Mouse (Mus musculus) forebrain, embryonic 14.5 days (tissue): ENCODE measurements around the gene Capn15. TPM values are rescaled to one million over a fixed set of nuclear protein-coding genes. Genes with fewer than 3 reads are reported as not detected.

Experiments
- ATAC-seq: fragments of 200-750 bp; cut with Nextera tagmentation; 2 replicates; pipeline ENCODE4 v1.8.0; 2017; ENCODE audit warnings: mild to moderate bottlenecking, moderate library complexity
- DNase-seq: peaks from one replicate; pipeline ENCODE4 v3.0.0-alpha.2; 2015; ENCODE audit warnings: low spot score
- H3K27ac ChIP-seq: fragments of 300-500 bp; sonication (generic); 2 replicates; pipeline ENCODE4 v1.5.1; 2014; ENCODE audit warnings: low read depth, mild to moderate bottlenecking, control low read depth, low read length, moderate library complexity
- H3K27me3 ChIP-seq: fragments of 300-500 bp; sonication (generic); replicated peaks from 2 replicates; pipeline ENCODE4 v1.6.1; 2014; ENCODE audit warnings: low read length, control low read depth, mixed read lengths; ENCODE audit not compliant: control insufficient read depth, insufficient read depth
- H3K36me3 ChIP-seq: fragments of 300-500 bp; sonication (generic); 2 replicates; pipeline ENCODE4 v1.6.1; 2014; ENCODE audit warnings: low read length, control low read depth; ENCODE audit not compliant: control insufficient read depth, insufficient read depth
- H3K4me1 ChIP-seq: fragments of 300-500 bp; sonication (generic); 2 replicates; pipeline ENCODE4 v1.6.1; 2014; ENCODE audit warnings: antibody characterized with exemption, low read length, control low read depth; ENCODE audit not compliant: control insufficient read depth, insufficient read depth
- H3K4me2 ChIP-seq: fragments of 300-500 bp; sonication (generic); 2 replicates; pipeline ENCODE4 v1.6.1; 2014; ENCODE audit warnings: mild to moderate bottlenecking, control low read depth, low read length
- H3K4me3 ChIP-seq: fragments of 300-500 bp; sonication (generic); 2 replicates; pipeline ENCODE4 v1.5.1; 2014; ENCODE audit warnings: low read depth, low read length, control low read depth
- H3K9ac ChIP-seq: fragments of 300-500 bp; sonication (generic); 2 replicates; pipeline ENCODE4 v1.6.1; 2014; ENCODE audit warnings: mild to moderate bottlenecking, low read length, control low read depth, moderate library complexity
- H3K9me3 ChIP-seq: fragments of 300-500 bp; sonication (generic); replicated peaks from 2 replicates; pipeline ENCODE4 v1.6.1; 2016; ENCODE audit warnings: low read length, control low read depth, mixed read lengths; ENCODE audit not compliant: control insufficient read depth
- WGBS: fragments of 180-500 bp; shearing (Covaris S2); extraction: QIAGEN DNeasy Blood & Tissue Kit; methylation state at CpG from one replicate; pipeline ENCODE4 v1.1.7; 2014; 5-methylcytosine and 5-hydroxymethylcytosine counted together
- polyA plus RNA-seq: library from polyadenylated mRNA; unstranded; fragments of >200 nt; fragmentation: Nextera tagmentation; extraction: Ambion mirVana; gene quantifications from 2 replicates; pipeline ENCODE4 v1.2.1, GENCODE M21; 2014

Gene Capn15
- polyA plus RNA-seq, 1 experiment from 2014 or later: 17.0 TPM

DNA sequence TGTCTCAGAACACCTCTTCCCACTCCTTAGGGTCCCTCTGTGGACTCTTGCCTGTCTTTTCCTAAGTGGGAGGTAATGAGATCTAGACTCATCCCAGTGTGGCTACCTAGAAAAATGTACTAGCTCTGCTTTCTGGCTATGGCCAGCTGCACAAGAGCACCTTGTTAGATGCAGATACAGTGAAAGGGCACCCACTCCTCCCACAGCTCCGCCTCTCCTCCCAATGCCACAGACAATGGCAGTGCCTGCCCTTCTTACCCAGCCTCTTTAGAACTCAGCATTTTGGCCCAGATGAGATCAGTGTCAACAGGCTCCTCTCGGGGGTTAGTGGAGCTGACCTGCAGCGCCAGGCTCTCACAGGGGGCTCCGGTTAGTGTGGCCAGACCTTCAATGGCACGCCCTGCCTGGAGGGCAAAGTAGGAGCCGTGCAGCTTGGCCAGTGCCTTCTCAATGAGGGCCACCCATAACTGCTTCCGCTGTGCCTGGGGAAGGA is 23.1 kb downstream of the Capn15 start:
- WGBS: 94% methylated on average over 7 of the region's 7 CpGs
- Histone ChIP-seq H3K4me3 (no peak overlapping the region), H3K9me3 (no peaks in the 10 kb centered on the region), H3K27me3 (no peaks in the 10 kb centered on the region), H3K4me2 (no peak overlapping the region), H3K36me3 (peaks cover 50% of the 10 kb centered on the region), H3K27ac (no peak overlapping the region), H3K9ac (no peak overlapping the region), H3K4me1 (no peaks in the 10 kb centered on the region)
- DNase-seq: no peak
- no peak for ATAC-seq

DNA sequence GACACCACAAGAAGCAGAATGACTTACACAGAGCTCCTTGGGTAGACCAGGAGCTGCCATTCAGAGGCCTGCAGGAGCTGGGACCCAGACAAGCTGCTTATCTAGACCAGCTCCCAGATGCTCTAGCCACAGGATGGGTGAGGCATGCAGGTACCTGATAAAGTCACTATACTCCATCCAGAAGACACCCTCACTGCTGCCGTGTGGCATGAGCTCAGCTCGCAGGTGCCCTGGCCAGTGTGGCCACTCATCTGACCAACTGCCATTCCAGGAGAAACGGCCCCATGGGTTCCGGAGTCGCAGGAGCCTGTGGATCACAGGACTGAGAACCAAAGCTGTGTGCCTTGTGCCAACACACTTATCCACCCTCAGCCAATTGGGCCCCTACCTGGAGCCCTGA is 24.0 kb downstream of the Capn15 start:
- H3K27ac ChIP-seq: no peak overlapping the region
- WGBS: 97% methylated on average over 5 of the region's 5 CpGs
- H3K4me3 ChIP-seq: no peak overlapping the region
- H3K4me1 ChIP-seq: no peaks in the 10 kb centered on the region
- no peak overlapping the region for H3K9ac ChIP-seq
- peaks cover 53% of the 10 kb centered on the region for H3K36me3 ChIP-seq
- no peak overlapping the region for H3K4me2 ChIP-seq
- no peaks in the 10 kb centered on the region for H3K27me3 ChIP-seq
- H3K9me3 ChIP-seq: no peaks in the 10 kb centered on the region
- no peak for DNase-seq
- ATAC-seq: no peak

DNA sequence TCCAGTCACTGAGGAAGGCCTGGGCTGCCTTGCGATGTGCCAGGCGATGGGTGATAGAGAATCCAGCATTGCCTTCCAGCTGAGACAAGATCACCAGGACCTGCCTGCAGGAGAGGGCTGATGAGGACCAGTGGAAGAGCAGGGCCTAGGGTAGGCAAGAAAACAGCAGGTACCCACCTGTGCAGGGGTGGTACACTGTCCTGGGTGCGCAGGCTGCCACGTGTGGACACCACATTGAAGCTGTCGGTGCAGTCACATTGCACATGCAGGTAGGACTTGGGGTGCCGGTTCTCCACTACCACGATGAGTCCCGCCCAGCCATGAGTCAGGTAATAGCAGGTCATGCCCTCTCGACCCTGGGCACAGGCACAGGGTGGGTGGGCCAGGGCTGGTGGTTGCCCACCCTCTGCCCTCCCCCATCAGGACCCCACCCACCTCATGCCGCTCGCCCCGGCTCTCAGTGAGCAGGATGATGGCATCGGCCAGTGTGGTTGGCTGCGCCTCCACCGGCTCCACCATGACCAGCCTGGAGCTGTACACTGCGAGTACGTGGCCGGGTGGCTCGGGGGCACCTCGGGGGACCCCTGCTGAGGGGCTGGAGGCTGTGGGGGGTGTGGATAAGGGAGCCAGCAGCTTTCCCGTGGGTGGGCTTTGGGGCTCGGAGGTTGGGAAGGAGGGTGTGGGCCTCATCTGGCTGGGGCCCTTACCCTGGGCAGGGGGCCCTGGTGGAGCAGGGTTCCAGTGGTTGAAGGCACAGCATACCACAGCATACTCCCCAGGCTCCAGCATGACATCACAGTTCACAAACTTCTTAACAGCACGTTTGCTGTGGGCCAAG is 25.7 kb downstream of the Capn15 start:
- H3K9me3 ChIP-seq: no peaks in the 10 kb centered on the region
- H3K36me3 ChIP-seq: peaks cover 51% of the 10 kb centered on the region
- no peak for DNase-seq
- 92% methylated on average over 23 of the region's 23 CpGs for WGBS
- no peak for ATAC-seq
- H3K27ac ChIP-seq: no peak overlapping the region
- no peaks in the 10 kb centered on the region for H3K27me3 ChIP-seq
- H3K4me2 ChIP-seq: no peak overlapping the region
- H3K4me1 ChIP-seq: no peaks in the 10 kb centered on the region
- no peak overlapping the region for H3K9ac ChIP-seq
- H3K4me3 ChIP-seq: no peak overlapping the region

DNA sequence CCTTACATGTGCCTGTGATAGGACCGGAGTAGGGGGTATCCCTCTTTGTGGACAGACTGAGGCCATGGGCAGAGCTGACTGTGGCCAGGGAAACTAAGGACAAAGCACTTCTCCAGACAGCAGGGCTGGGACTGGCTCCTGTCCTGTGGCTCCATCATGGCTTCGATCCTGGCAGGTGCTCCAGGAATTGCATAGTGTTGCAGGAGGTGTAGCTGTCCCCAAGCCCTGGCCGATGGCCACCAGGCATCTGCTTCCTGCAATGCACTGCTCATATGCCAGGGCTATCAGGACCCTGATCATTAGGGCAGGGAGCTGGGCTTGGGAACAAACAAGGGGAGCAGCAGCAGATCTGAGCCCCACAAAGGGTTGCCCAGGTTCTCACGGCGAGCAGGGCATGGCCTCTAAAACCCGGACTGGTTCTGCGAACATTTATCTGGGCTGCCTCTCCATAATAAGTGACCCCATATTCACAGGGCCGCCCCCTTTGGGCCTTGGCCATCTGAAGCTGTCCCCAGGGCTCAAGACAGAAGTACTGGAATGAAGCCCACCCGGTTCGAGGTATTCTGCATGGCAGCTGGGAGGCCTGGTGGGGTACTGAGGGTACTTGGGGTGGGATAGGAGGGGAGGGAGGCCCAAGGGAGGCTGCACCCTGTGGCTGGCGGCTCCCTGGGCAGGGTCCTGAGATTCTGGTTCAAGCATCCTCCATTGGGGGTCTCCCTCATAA is 26.7 kb downstream of the Capn15 start:
- Histone ChIP-seq H3K27ac (no peak overlapping the region), H3K27me3 (no peaks in the 10 kb centered on the region), H3K9ac (no peak overlapping the region), H3K9me3 (no peaks in the 10 kb centered on the region), H3K36me3 (peaks cover 45% of the 10 kb centered on the region), H3K4me3 (no peak overlapping the region), H3K4me2 (no peak overlapping the region), H3K4me1 (no peaks in the 10 kb centered on the region)
- 94% methylated on average over 10 of the region's 11 CpGs for WGBS
- DNase-seq (no peak), ATAC-seq (no peak)

DNA sequence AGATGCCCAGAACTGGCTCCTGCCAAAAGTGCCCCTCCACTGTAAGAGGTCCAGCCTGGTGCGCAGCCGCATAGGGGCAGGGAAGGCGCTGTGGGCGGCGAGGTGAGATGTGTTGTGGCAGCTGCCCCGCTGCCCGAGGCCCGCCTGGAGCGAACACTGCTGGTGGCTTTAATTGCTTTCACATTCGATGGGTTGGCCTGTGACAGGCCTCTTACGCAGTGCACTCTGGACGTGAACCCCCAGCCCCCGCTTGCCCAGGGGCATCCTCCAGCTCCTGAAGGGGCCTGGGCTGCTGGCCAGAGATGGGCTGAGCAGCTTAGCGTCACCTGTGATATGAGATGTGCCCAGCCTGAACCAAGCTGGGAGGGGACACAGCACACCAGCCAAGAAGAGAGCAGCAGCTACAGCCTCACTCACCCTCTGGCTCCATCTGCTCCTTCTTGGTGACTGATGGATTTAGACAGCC is 28.0 kb downstream of the Capn15 start:
- peaks cover 40% of the 10 kb centered on the region for H3K36me3 ChIP-seq
- ATAC-seq (peak; percentile 23; the same call in 1 of the 2 replicates), DNase-seq (no peak)
- H3K27ac ChIP-seq: no peak overlapping the region
- WGBS: 76% methylated on average over 14 of the region's 14 CpGs
- H3K27me3 ChIP-seq: peaks cover 8% of the 10 kb centered on the region
- no peaks in the 10 kb centered on the region for H3K9me3 ChIP-seq
- no peak overlapping the region for H3K9ac ChIP-seq
- H3K4me1 ChIP-seq: no peaks in the 10 kb centered on the region
- no peak overlapping the region for H3K4me2 ChIP-seq
- no peak overlapping the region for H3K4me3 ChIP-seq

DNA sequence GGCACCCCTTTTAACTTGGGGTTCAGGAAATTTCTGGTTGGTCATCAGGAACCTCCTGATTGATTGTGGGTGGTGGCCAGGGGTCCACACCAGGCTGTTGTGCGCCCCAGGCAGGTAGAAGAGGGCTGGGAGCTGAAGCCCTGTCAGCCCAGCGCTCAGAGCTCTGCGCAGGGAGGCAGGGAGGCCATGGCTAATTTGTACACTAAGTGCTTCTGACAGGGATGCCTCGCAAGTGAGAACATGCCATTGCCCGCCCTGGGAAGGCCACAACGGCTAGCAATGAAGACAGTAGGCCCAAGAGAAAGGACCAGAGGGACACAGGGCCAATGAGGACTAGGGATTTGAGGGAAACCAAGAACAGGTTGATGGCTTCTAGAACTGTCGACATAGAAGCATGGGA is 29.0 kb downstream of the Capn15 start:
- H3K36me3 ChIP-seq: peaks cover 39% of the 10 kb centered on the region
- 83% methylated on average over 7 of the region's 7 CpGs for WGBS
- no peaks in the 10 kb centered on the region; the same call in 1 of the 2 replicates for H3K4me1 ChIP-seq
- no peak overlapping the region for H3K4me3 ChIP-seq
- H3K27me3 ChIP-seq: peaks cover 18% of the 10 kb centered on the region
- no peaks in the 10 kb centered on the region for H3K9me3 ChIP-seq
- ATAC-seq: no peak
- no peak overlapping the region for H3K4me2 ChIP-seq
- H3K27ac ChIP-seq: no peak overlapping the region
- no peak for DNase-seq
- H3K9ac ChIP-seq: no peak overlapping the region

DNA sequence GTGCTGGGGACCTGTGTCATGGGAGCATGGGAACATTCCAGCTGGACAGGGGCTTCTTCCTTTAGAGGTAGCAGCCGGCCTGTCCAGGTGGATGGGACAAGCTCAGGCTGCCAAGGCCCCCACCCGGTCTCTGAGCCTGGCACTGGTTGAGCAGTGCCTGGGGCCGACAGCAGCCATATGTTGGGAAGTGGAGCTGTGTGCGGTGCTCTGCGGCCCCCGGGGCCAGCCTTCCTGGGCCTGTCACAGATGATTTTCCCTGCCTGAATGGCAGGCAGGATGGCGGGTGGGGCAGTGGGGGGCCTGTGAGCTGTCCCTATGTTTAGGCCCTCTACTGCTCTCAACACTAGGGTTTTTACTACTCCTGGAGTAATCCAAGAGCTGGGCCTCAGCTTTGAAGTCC is 29.4 kb downstream of the Capn15 start:
- ATAC-seq (no peak), DNase-seq (no peak)
- H3K4me3 ChIP-seq: no peak overlapping the region
- peaks cover 36% of the 10 kb centered on the region for H3K36me3 ChIP-seq
- 80% methylated on average over 7 of the region's 7 CpGs for WGBS
- H3K4me2 ChIP-seq: no peak overlapping the region
- no peak overlapping the region for H3K27ac ChIP-seq
- H3K9ac ChIP-seq: no peak overlapping the region
- H3K9me3 ChIP-seq: no peaks in the 10 kb centered on the region
- H3K4me1 ChIP-seq: no peaks in the 10 kb centered on the region; the same call in 1 of the 2 replicates
- peaks cover 22% of the 10 kb centered on the region for H3K27me3 ChIP-seq

DNA sequence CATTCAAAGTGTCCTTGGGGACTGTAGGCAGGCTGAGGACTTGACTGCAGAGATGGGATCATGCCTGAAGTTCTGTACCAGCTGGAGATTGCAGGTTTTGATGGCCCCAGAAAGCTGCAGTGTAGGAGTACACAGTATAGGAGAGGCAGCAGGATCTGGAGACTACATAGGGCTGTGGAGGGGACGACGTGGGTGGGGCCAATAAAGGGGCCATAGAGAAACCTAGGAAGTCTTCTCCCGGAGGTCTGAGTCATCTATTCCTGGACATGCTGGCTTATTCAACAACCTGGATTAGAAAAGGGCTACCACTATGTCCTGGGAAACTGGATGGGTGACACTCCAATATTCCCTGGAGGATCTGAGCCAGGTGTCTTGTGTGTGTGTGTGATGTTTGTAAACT is 29.9 kb downstream of the Capn15 start:
- no peak overlapping the region for H3K4me3 ChIP-seq
- H3K9me3 ChIP-seq: no peaks in the 10 kb centered on the region
- DNase-seq (no peak), ATAC-seq (no peak)
- no peak overlapping the region for H3K9ac ChIP-seq
- peaks cover 34% of the 10 kb centered on the region for H3K36me3 ChIP-seq
- no peak overlapping the region for H3K4me2 ChIP-seq
- peaks cover 27% of the 10 kb centered on the region for H3K27me3 ChIP-seq
- no peaks in the 10 kb centered on the region; the same call in 1 of the 2 replicates for H3K4me1 ChIP-seq
- WGBS: 79% methylated on average over 3 of the region's 3 CpGs
- no peak overlapping the region for H3K27ac ChIP-seq

DNA sequence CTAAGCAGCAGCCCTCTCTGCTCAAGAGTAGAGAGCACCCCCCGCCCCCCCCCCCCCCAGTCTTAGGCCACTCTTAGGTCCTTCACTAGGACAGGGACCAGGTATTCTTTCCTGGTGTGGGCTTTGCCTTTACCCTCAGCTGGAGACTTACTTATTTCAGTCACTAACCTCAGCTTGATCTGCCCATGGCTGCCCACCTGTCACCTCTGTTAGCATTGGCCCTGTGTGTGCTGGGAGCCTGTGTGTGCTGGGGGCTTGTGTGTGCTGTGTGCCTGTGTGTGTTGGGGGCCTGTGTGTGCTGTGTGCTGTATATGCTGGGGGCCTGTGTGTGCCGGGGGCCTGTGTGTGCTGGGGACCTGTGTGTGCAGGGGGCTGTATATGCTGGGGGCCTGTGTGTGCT is 30.9 kb downstream of the Capn15 start:
- no peak overlapping the region for H3K27ac ChIP-seq
- no peaks in the 10 kb centered on the region; the same call in 1 of the 2 replicates for H3K4me1 ChIP-seq
- H3K27me3 ChIP-seq: peaks cover 35% of the 10 kb centered on the region
- DNase-seq: no peak
- peaks cover 24% of the 10 kb centered on the region for H3K36me3 ChIP-seq
- no peak overlapping the region for H3K4me3 ChIP-seq
- no peak overlapping the region for H3K9ac ChIP-seq
- 100% methylated on average over 1 of the region's 2 CpGs for WGBS
- no peak for ATAC-seq
- no peaks in the 10 kb centered on the region for H3K9me3 ChIP-seq
- no peak overlapping the region for H3K4me2 ChIP-seq
